Mouse (Mus musculus) olfactory bulb, adult 2 months (tissue): ENCODE results near the gene Frrs1l.

Experiments
- CTCF ChIP-seq: fragments of 200-500 bp; IDR thresholded peaks from 2 replicates; pipeline ENCODE4 v1.5.1; 2012; ENCODE audit warnings: low read depth, mild to moderate bottlenecking, low read length, moderate library complexity; ENCODE audit not compliant: insufficient read depth
- POLR2A ChIP-seq: fragments of 200-500 bp; IDR thresholded peaks from 2 replicates; pipeline ENCODE4 v1.6.1; 2012; ENCODE audit warnings: mild to moderate bottlenecking, low read depth, low read length, moderate library complexity; ENCODE audit not compliant: insufficient read depth

- TF ChIP-seq POLR2A = no peak
- no peak for TF ChIP-seq CTCF
Observed at GRCm38 (mm10) chr4:57031440-57031839, 41.2 kb upstream of the Frrs1l start.
